Mouse (Mus musculus) liver, embryonic 13.5 days (tissue): ENCODE measurements at regions not wholly inside any gene's neighbourhood (a gene's known extent, or its start where the extent isn't known, plus 50 kb on each side); places are given as distances from the start of the nearest gene placed in this dataset.

Source experiments
- ATAC-seq: fragments of 200-750 bp; cut with Nextera tagmentation; 2 replicates; pipeline ENCODE4 v1.8.0; 2017; ENCODE audit warnings: low read depth, mild to moderate bottlenecking, moderate number of reproducible peaks, moderate library complexity
- DNase-seq: peaks from one replicate; pipeline ENCODE4 v3.0.0; 2022
- H3K27ac ChIP-seq: fragments of 300-500 bp; sonication (generic); 2 replicates; pipeline ENCODE4 v1.5.1; 2015; ENCODE audit warnings: moderate library complexity, mild to moderate bottlenecking, inconsistent platforms
- H3K27me3 ChIP-seq: fragments of 300-500 bp; sonication (generic); 2 replicates; pipeline ENCODE4 v1.6.1; 2015; ENCODE audit warnings: mild to moderate bottlenecking, inconsistent platforms
- H3K36me3 ChIP-seq: fragments of 300-500 bp; sonication (generic); 2 replicates; pipeline ENCODE4 v1.6.1; 2015; ENCODE audit warnings: mild to moderate bottlenecking, inconsistent platforms
- H3K4me1 ChIP-seq: fragments of 300-500 bp; sonication (generic); replicated peaks from 2 replicates; pipeline ENCODE4 v1.6.1; 2015; ENCODE audit warnings: inconsistent platforms
- H3K4me2 ChIP-seq: fragments of 300-500 bp; sonication (generic); 2 replicates; pipeline ENCODE4 v1.6.1; 2015; ENCODE audit warnings: inconsistent platforms, mild to moderate bottlenecking, moderate library complexity
- H3K4me3 ChIP-seq: fragments of 300-500 bp; sonication (generic); replicated peaks from 2 replicates; pipeline ENCODE4 v1.5.1; 2015; ENCODE audit warnings: mild to moderate bottlenecking, inconsistent platforms
- H3K9ac ChIP-seq: fragments of 300-500 bp; sonication (generic); 2 replicates; pipeline ENCODE4 v1.6.1; 2015; ENCODE audit warnings: mild to moderate bottlenecking, inconsistent platforms
- H3K9me3 ChIP-seq: fragments of 300-500 bp; sonication (generic); replicated peaks from 2 replicates; pipeline ENCODE4 v1.6.1; 2016; ENCODE audit warnings: inconsistent platforms
- WGBS: fragments of 180-500 bp; shearing (Covaris S2); methylation state at CpG from one replicate; pipeline ENCODE4 v1.1.7; 2015; ENCODE audit not compliant: insufficient replicate concordance; 5-methylcytosine and 5-hydroxymethylcytosine counted together

DNA sequence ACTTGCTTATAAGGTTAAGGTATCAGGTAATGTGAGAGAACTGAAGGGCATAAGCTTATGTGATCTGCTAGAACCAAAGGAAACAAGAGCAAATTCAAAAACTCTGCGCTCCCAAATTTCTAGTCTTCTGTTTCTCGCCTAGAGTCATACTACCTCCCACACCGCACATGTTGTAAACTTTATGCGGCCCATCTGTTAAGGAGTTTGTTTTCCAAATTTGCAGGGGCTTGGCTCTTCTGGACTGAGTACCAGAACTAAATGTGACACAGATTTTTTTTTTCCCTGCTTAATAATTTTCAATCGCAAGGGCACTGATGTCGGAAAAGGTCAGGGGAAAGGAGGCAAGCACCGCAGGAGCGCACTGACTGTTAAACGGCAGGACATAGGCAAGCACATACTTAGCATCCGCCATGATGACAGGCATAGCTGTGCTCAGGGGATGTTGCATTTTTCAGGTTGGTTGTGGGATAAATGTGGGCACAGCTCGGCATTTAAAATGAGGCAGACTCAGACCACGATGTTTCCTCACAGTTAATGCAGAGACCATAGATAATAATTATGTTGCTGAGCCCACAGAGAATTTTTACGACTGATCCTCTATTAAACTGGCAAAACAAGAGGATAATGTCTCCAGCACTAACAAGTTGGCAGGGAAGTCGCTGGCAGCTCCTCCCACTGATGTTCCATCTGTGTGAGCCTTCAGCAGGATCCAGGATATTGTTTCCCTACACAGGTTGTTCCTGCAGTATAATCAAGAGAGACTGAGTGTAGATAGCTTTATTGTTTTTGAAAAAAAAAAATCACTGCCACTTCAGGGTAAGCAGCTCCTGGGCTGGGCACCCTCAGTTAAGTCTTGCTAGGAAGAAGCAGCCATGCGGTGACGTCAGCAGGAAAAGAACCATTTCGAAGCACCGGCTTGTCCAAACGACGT lies 428.2 kb upstream of the Atp2b1 start:
- Histone ChIP-seq H3K27me3 (no peaks in the 10 kb centered on the region), H3K9ac (no peak overlapping the region), H3K36me3 (no peaks in the 10 kb centered on the region), H3K4me1 (no peaks in the 10 kb centered on the region), H3K4me2 (no peak overlapping the region), H3K27ac (no peak overlapping the region), H3K9me3 (no peaks in the 10 kb centered on the region), H3K4me3 (no peak overlapping the region)
- no peak for ATAC-seq
- WGBS, result 79% methylated on average over 20 of the region's 20 CpGs
- no peak for DNase-seq

DNA sequence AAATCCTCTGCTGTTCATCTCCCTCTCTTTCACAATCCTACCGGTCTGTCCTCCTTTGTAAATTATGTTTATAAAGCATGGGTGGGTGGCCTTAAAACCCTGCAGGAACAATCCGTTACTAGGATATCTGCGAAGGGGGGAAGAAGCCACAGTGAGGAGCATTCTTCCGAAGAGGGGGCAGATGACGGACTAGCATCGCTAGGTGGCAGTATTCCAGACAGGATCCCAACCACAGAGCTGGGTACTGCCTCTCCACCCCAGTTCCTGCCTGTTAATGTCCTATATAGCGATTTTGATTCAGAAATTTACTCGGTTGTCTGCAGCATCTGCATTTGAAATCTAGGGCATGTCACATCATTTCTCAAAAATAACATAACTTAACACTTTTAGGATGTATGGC lies 419.9 kb upstream of the Atp2b1 start:
- no peak overlapping the region for H3K4me3 ChIP-seq
- no peak overlapping the region for H3K9ac ChIP-seq
- WGBS, result 12% methylated on average over 8 of the region's 8 CpGs
- peak; percentile 11 for DNase-seq
- H3K27me3 ChIP-seq, result no peaks in the 10 kb centered on the region
- no peaks in the 10 kb centered on the region for H3K9me3 ChIP-seq
- no peak overlapping the region for H3K27ac ChIP-seq
- H3K4me1 ChIP-seq, result no peaks in the 10 kb centered on the region
- no peak overlapping the region for H3K4me2 ChIP-seq
- no peaks in the 10 kb centered on the region for H3K36me3 ChIP-seq
- ATAC-seq, result no peak; the same call in 1 of the 2 replicates

DNA sequence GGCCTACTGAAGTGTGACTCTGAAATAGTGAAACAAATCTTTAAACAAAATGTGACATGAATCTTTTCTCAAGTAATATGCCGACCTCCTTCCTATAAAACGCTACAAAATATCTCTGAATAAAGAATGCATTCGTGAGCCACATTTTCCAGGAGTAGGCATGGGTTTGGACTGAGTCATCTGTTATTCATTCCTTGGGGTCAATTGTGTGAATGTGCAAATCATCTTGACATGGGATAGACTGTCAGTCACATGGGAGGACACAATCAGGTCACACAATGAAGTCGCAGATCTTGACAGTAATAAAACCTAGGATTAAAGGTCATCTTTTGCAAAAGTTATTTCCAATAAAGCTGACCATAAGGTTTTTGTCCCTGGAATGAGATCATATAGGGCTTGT lies 418.0 kb upstream of the Atp2b1 start:
- H3K4me1 ChIP-seq, result no peaks in the 10 kb centered on the region
- H3K9ac ChIP-seq, result no peak overlapping the region
- H3K27ac ChIP-seq, result no peak overlapping the region
- 63% methylated on average over 4 of the region's 4 CpGs for WGBS
- H3K27me3 ChIP-seq, result no peaks in the 10 kb centered on the region
- no peaks in the 10 kb centered on the region for H3K9me3 ChIP-seq
- no peaks in the 10 kb centered on the region for H3K36me3 ChIP-seq
- no peak overlapping the region for H3K4me2 ChIP-seq
- H3K4me3 ChIP-seq, result no peak overlapping the region
- no peak for DNase-seq
- ATAC-seq, result no peak

DNA sequence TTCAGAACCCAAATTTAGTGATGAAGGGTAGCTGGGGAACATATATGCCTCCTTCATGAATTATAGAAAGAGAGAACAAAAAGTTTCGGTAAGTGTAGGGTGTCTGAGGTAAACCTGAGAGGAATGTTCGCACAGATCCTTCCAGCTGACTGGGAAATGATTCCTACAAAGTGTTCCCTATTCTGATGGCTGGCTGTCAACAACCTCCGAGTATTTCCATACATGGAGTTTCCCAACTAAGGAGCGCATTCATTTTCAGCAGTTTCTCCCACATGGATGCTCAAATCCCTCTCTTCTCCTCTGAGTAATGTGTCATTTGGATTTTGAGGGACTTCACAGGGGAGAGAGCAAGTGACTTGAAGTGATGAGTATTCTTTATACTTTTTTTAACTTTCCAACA lies 413.9 kb upstream of the Atp2b1 start:
- no peak overlapping the region for H3K4me3 ChIP-seq
- H3K4me1 ChIP-seq, result no peaks in the 10 kb centered on the region
- DNase-seq, result no peak
- 76% methylated on average over 4 of the region's 4 CpGs for WGBS
- no peak overlapping the region for H3K9ac ChIP-seq
- no peaks in the 10 kb centered on the region for H3K9me3 ChIP-seq
- H3K4me2 ChIP-seq, result no peak overlapping the region
- H3K27me3 ChIP-seq, result no peaks in the 10 kb centered on the region
- H3K27ac ChIP-seq, result no peak overlapping the region
- ATAC-seq, result no peak
- H3K36me3 ChIP-seq, result no peaks in the 10 kb centered on the region

DNA sequence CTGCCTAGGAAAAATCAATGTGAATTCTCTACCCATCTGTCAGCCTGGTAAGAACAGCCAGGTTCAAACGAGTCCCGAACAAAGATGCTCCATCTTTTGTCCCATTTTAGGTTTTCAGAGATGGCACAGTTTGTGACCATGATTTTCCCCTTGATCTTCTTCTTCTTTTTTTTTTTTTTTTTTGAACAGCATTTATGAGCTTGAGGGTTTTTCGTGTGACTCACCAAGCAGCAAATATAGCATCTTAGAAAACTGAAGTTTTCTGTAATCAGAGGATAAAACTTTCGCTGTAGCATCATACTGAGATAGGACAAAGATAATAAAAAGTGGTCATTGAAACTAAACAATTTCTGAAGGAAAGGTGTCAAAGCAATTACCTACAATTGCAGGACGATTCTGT lies 412.6 kb upstream of the Atp2b1 start:
- no peaks in the 10 kb centered on the region for H3K27me3 ChIP-seq
- H3K9ac ChIP-seq, result no peak overlapping the region
- no peaks in the 10 kb centered on the region for H3K36me3 ChIP-seq
- H3K4me3 ChIP-seq, result no peak overlapping the region
- WGBS, result 57% methylated on average over 5 of the region's 5 CpGs
- no peaks in the 10 kb centered on the region for H3K4me1 ChIP-seq
- H3K9me3 ChIP-seq, result no peaks in the 10 kb centered on the region
- DNase-seq, result no peak
- H3K27ac ChIP-seq, result no peak overlapping the region
- no peak overlapping the region for H3K4me2 ChIP-seq
- no peak for ATAC-seq

DNA sequence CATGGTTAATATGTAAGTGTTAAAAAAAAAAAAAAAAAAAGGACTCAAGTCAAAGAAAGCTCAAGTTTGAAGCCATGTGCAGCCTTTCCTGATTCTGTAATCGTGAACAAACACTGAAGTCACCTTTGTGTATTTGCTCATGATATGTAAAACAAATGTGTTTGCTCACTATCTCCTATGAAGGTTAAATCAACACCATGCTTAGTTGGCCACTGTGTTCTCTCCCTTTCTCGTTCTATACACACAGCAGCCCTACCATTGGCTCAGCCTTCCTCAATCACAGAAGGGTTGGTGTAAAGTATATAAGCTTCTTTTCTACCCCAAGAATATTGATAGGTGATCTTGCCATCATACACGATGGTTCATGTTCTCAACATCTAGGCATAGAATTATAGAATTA lies 409.7 kb upstream of the Atp2b1 start:
- Histone ChIP-seq H3K4me3 (no peak overlapping the region), H3K4me1 (no peaks in the 10 kb centered on the region), H3K4me2 (no peak overlapping the region), H3K36me3 (no peaks in the 10 kb centered on the region), H3K27me3 (no peaks in the 10 kb centered on the region), H3K9ac (no peak overlapping the region), H3K9me3 (no peaks in the 10 kb centered on the region), H3K27ac (no peak overlapping the region)
- WGBS, result 52% methylated on average over 3 of the region's 3 CpGs
- DNase-seq, result no peak
- peak; percentile 73 for ATAC-seq

DNA sequence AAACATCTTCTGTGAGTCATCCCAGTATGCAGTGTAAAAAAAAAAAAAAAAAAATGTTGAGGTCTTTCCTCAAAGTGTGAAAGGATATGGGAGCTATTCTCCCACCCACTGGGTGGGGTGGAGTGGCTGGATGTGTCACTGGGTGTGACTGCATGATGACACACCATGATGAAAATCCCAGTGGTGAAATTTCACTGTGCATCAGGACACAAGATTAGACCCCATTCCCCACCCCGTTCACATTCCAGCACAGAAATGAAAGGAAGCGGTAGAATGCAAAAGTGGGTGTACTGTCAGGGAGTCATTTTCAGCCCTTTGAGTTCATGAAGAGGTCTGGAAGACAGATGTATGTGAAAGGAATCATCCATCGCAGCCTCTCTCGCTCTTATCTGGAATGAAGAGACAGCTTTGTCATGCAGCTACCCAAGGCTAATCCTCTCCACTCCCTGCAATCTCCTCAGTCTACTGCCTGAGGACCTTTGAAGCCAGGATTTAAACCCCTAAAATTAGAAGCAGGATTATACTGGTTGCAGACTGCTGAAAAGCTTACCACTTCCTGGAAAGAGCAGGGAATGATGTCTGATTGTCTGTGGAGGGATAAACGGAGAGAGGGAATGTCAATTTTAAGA lies 405.6 kb upstream of the Atp2b1 start:
- DNase-seq, result no peak
- Histone ChIP-seq H3K4me3 (no peak overlapping the region), H3K27ac (no peak overlapping the region), H3K27me3 (no peaks in the 10 kb centered on the region), H3K36me3 (no peaks in the 10 kb centered on the region), H3K4me1 (no peaks in the 10 kb centered on the region), H3K9ac (no peak overlapping the region), H3K4me2 (no peak overlapping the region), H3K9me3 (no peaks in the 10 kb centered on the region)
- ATAC-seq, result no peak
- WGBS, result 51% methylated on average over 5 of the region's 5 CpGs

DNA sequence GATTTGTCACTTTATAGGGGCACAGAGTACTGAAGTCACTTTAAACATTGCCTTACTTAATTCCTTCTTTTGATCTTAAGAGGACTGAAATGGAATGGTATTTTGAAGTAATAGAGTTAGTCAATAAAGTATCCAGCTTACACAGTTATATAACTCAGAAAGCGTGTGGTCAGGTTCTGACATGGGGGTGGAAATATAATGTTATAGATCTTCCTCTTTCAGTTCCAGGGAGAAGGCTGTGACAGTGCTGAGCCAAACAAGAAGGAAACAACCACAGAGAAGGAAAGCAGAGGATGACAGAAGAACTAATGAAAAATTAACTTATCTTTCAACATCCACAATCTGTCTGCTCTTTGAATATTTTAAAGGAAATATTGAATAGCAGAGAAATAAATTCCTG lies 399.4 kb upstream of the Atp2b1 start:
- Histone ChIP-seq H3K9me3 (no peaks in the 10 kb centered on the region), H3K9ac (no peak overlapping the region), H3K4me3 (no peak overlapping the region), H3K4me1 (no peaks in the 10 kb centered on the region), H3K4me2 (no peak overlapping the region), H3K27me3 (no peaks in the 10 kb centered on the region), H3K27ac (no peak overlapping the region), H3K36me3 (no peaks in the 10 kb centered on the region)
- no peak for DNase-seq
- 44% methylated on average over 1 of the region's 1 CpGs for WGBS
- no peak for ATAC-seq

DNA sequence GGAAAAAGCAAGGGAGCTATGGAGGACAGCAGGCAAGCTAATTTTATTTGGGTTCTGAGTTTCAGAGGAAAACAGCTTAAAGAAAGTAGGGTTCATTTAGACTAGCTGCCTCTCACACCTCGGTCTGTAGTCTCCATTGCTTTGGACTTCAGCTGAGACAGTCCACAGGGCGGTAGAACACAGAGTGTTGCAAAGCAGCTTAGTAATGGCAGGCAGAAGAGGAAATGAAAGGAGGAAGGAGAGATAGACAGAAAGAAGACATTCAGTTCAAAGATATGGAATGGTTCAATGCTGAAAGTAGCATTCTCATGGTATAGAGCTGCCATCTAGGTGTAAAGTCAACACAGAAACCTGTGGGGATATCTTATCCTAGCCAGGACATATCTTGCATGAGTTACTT lies 396.6 kb upstream of the Atp2b1 start:
- ATAC-seq (no peak), DNase-seq (no peak)
- Histone ChIP-seq H3K36me3 (no peaks in the 10 kb centered on the region), H3K9me3 (no peaks in the 10 kb centered on the region), H3K4me1 (no peaks in the 10 kb centered on the region), H3K4me2 (no peak overlapping the region), H3K4me3 (no peak overlapping the region), H3K27me3 (no peaks in the 10 kb centered on the region), H3K27ac (no peak overlapping the region), H3K9ac (no peak overlapping the region)
- 55% methylated on average over 2 of the region's 2 CpGs for WGBS

DNA sequence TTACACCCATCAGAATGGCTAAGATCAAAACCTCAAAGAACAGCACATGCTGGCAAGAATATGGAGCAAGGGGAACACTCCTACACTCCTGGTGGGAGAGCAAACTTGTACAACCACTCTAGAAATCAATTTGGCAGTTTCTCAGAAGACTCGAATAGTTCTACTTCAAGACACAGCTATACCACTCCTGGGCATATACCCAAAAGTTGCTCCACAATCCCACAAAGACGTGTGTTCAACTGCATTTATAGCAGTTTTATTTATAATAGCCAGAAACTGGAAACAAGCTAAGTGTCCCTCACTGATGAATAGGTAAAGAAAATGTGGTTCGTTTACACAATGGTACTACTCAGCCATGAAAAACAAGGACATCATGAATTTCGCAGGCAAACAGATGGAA lies 384.6 kb upstream of the Atp2b1 start:
- Histone ChIP-seq H3K9ac (no peak overlapping the region), H3K27me3 (no peaks in the 10 kb centered on the region), H3K36me3 (no peaks in the 10 kb centered on the region), H3K27ac (no peak overlapping the region), H3K4me3 (no peak overlapping the region), H3K9me3 (no peaks in the 10 kb centered on the region), H3K4me1 (no peaks in the 10 kb centered on the region), H3K4me2 (no peak overlapping the region)
- no peak for ATAC-seq
- WGBS, result 54% methylated on average over 4 of the region's 4 CpGs
- no peak for DNase-seq

DNA sequence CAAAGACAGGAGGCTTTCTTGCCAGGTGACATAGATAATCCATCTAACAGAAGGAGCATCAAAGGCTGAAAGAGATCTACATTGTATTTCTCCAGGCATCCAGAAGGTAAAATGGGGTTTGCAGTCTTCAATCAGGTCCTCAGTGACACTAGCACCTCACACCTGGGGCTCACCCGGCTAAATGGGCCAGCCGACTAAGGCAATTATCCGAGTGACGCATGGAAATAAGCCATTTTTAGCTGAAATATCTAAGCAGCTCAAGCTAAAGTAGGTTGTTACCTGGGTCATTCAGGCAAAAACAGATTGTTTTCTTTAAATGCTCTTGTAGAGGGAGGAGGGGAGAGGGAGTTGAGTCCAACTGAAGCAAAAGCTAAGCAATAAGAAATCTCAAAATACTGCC lies 382.8 kb upstream of the Atp2b1 start:
- no peak overlapping the region for H3K4me3 ChIP-seq
- H3K27ac ChIP-seq, result no peak overlapping the region
- no peaks in the 10 kb centered on the region for H3K9me3 ChIP-seq
- no peaks in the 10 kb centered on the region for H3K27me3 ChIP-seq
- no peaks in the 10 kb centered on the region for H3K36me3 ChIP-seq
- no peak overlapping the region for H3K4me2 ChIP-seq
- no peak for DNase-seq
- H3K4me1 ChIP-seq, result no peaks in the 10 kb centered on the region
- no peak overlapping the region for H3K9ac ChIP-seq
- ATAC-seq, result no peak
- WGBS, result 81% methylated on average over 4 of the region's 4 CpGs

DNA sequence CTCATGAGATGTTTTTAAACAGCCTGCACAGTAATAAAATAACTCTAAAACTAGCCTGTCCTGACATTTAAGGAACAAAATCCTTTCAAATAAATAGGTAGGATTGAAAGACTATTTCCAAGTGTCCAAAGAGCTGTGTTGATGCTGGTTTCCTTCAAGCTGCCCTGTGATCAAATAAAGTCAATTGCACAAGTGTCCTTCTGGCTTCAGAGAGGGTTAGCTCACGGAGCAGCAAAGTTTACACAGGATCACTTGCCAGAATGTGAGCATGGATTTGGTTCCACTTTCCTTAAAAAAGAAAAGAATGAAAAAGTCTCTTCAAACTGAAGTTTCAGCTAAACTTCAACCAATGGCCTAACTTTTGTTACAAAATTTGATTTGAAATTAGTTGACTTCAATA lies 375.5 kb upstream of the Atp2b1 start:
- ATAC-seq (no peak), DNase-seq (no peak)
- H3K27me3 ChIP-seq, result no peaks in the 10 kb centered on the region
- no peaks in the 10 kb centered on the region for H3K9me3 ChIP-seq
- H3K36me3 ChIP-seq, result no peaks in the 10 kb centered on the region
- no peak overlapping the region for H3K9ac ChIP-seq
- no peak overlapping the region for H3K27ac ChIP-seq
- H3K4me2 ChIP-seq, result no peak overlapping the region
- WGBS, result 68% methylated on average over 1 of the region's 1 CpGs
- H3K4me1 ChIP-seq, result no peaks in the 10 kb centered on the region
- H3K4me3 ChIP-seq, result no peak overlapping the region
